Comparison of ENCODE assay signal across 18 mouse cellular contexts in the genomic region with DNA sequence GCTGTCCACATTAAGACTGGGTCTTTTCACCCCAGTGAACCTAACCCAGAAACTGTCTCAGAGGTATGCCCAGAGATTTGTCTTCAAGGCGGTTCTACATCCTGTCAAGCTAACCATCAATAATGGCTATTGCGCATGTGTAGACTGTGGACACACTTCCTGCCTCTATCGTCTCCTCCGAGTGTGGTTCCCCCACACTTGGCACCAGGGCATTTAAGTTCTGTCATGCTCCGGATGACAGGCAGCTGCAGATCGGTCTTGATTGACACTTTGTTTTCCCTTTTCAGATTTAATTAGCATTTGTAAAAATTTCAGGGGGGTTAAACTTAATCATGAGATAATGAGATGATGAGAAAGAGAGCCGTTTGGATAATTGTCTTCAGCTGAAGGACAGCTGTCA. TPM values are rescaled to one million over a fixed set of nuclear protein-coding genes. Genes with fewer than 3 reads are reported as not detected.
DNase-seq lines count a peak whose midpoint lies in the region; ATAC-seq and TF ChIP-seq lines count a peak whose summit lies in the region.
"Had no signal": no experiment of that assay in that cellular context is flagged by ENCODE, and none has a peak within 500 bp of the region (broad histone marks: within the 10 kb centered on the region; RNA-seq: fewer than 3 reads in every experiment).

No protein-coding gene starts in this region.

- TF ChIP-seq CTCF in lung, postnatal 0 days (IDR thresholded peaks at IDR 0.05) = no peak
- no peak for TF ChIP-seq CTCF in liver, postnatal 0 days (IDR thresholded peaks at IDR 0.05; ENCODE audit: low read depth)

- no peak overlapping the region for H3K9ac ChIP-seq in forebrain, embryonic 13.5 days
- H3K9ac ChIP-seq in forebrain, embryonic 12.5 days = no peak overlapping the region
- H3K9ac ChIP-seq in lung, postnatal 0 days (replicated peaks; ENCODE audit: low read depth) = no peak overlapping the region
- H3K9ac ChIP-seq in liver, postnatal 0 days (replicated peaks) = no peak overlapping the region
- H3K9ac ChIP-seq: hindbrain, embryonic 15.5 days; limb, embryonic 12.5 days; liver, embryonic 15.5 days had no signal

- WGBS in forebrain, embryonic 13.5 days = 61% methylated on average over 7 of the region's 7 CpGs
- WGBS in forebrain, embryonic 12.5 days = 68% methylated on average over 7 of the region's 7 CpGs
- WGBS in lung, postnatal 0 days = 63% methylated on average over 7 of the region's 7 CpGs
- 71% methylated on average over 7 of the region's 7 CpGs for WGBS in liver, postnatal 0 days (ENCODE audit: insufficient replicate concordance)

- DNase-seq in lung, postnatal 36 days = peak; percentile 35
- DNase-seq in lung, postnatal 0 days (ENCODE audit: low spot score) = no peak
- peak; percentile 52 to 58 for DNase-seq in B cell, adult 2 months
- no peak for DNase-seq in liver, postnatal 0 days
- DNase-seq in kidney, adult 11 months = no peak
- no peak for DNase-seq in neural tube, embryonic 10.5 days (ENCODE audit: extremely low spot score, low spot score)
- DNase-seq: cerebellum, adult 8-10 months; gastrocnemius, postnatal 14 days; heart, adult 2 months; heart, postnatal 36 days; midbrain, embryonic 14.5 days; thymus, adult 2 months had no signal

- peaks cover 21% of the 10 kb centered on the region for H3K36me3 ChIP-seq in forebrain, embryonic 13.5 days (ENCODE audit: poor library complexity, severe bottlenecking)
- peaks cover 9% of the 10 kb centered on the region for H3K36me3 ChIP-seq in forebrain, embryonic 12.5 days (replicated peaks)
- H3K36me3 ChIP-seq in lung, postnatal 0 days (ENCODE audit: insufficient read depth, low read length) = no peaks in the 10 kb centered on the region
- H3K36me3 ChIP-seq in liver, postnatal 0 days (replicated peaks; ENCODE audit: insufficient read depth, low read length) = peaks cover 10% of the 10 kb centered on the region; the same call in 1 of the 2 replicates

- 0 out of 2 replicates have a peak, but pooled peaks cover 4% of the 10 kb centered on the region for H3K9me3 ChIP-seq in forebrain, embryonic 13.5 days (replicated peaks)
- H3K9me3 ChIP-seq in forebrain, embryonic 12.5 days = peaks cover 5% of the 10 kb centered on the region; the same call in 1 of the 2 replicates
- peaks cover 4% of the 10 kb centered on the region; the same call in 1 of the 2 replicates for H3K9me3 ChIP-seq in lung, postnatal 0 days (ENCODE audit: low read length)
- H3K9me3 ChIP-seq in liver, postnatal 0 days (ENCODE audit: low read length) = peaks cover 5% of the 10 kb centered on the region; the same call in 1 of the 2 replicates
- H3K9me3 ChIP-seq: liver, embryonic 15.5 days had no signal

- H3K4me1 ChIP-seq in forebrain, embryonic 13.5 days = peaks cover 11% of the 10 kb centered on the region
- 0 out of 2 replicates have a peak, but pooled peaks cover 3% of the 10 kb centered on the region for H3K4me1 ChIP-seq in forebrain, embryonic 12.5 days
- peaks cover 7% of the 10 kb centered on the region; the same call in 1 of the 2 replicates for H3K4me1 ChIP-seq in lung, postnatal 0 days (ENCODE audit: insufficient read depth, low read depth, low read length)
- peaks cover 36% of the 10 kb centered on the region for H3K4me1 ChIP-seq in liver, postnatal 0 days (ENCODE audit: insufficient read depth)

- no peaks in the 10 kb centered on the region for H3K27me3 ChIP-seq in forebrain, embryonic 13.5 days
- H3K27me3 ChIP-seq in forebrain, embryonic 12.5 days = no peaks in the 10 kb centered on the region
- no peaks in the 10 kb centered on the region for H3K27me3 ChIP-seq in lung, postnatal 0 days (replicated peaks; ENCODE audit: insufficient read depth, low read length)
- no peaks in the 10 kb centered on the region for H3K27me3 ChIP-seq in liver, postnatal 0 days (ENCODE audit: insufficient read depth, low read length)
- H3K27me3 ChIP-seq: hindbrain, embryonic 15.5 days; limb, embryonic 12.5 days; liver, embryonic 15.5 days had no signal

- ATAC-seq in forebrain, embryonic 13.5 days = peak; percentile 78; the same call in 1 of the 2 replicates
- ATAC-seq in forebrain, embryonic 12.5 days (ENCODE audit: low FRiP score) = no peak
- no peak for ATAC-seq in lung, postnatal 0 days
- 0 out of 2 replicates have a peak, but pooled peaks have one; percentile 18 for ATAC-seq in liver, postnatal 0 days
- ATAC-seq: intestine, embryonic 16.5 days had no signal

- TF ChIP-seq EP300 in lung, postnatal 0 days (IDR thresholded peaks at IDR 0.05) = no peak
- TF ChIP-seq EP300 in liver, postnatal 0 days (IDR thresholded peaks at IDR 0.05; ENCODE audit: low read depth) = no peak

- no peak overlapping the region for H3K27ac ChIP-seq in forebrain, embryonic 13.5 days
- no peak overlapping the region for H3K27ac ChIP-seq in forebrain, embryonic 12.5 days
- no peak overlapping the region for H3K27ac ChIP-seq in lung, postnatal 0 days (ENCODE audit: low read length)
- H3K27ac ChIP-seq in liver, postnatal 0 days (ENCODE audit: low read depth) = peak overlapping the region; percentile 58
- H3K27ac ChIP-seq: heart, adult 2 months; hindbrain, embryonic 15.5 days; limb, embryonic 12.5 days had no signal

- no peak overlapping the region for H3K4me2 ChIP-seq in forebrain, embryonic 13.5 days
- no peak overlapping the region for H3K4me2 ChIP-seq in forebrain, embryonic 12.5 days
- no peak overlapping the region for H3K4me2 ChIP-seq in lung, postnatal 0 days (replicated peaks; ENCODE audit: low read depth, low read length)
- no peak overlapping the region for H3K4me2 ChIP-seq in liver, postnatal 0 days (ENCODE audit: low read depth, low read length)
- H3K4me2 ChIP-seq: hindbrain, embryonic 15.5 days; limb, embryonic 12.5 days; liver, embryonic 15.5 days had no signal

- H3K4me3 ChIP-seq in forebrain, embryonic 13.5 days = no peak overlapping the region
- no peak overlapping the region for H3K4me3 ChIP-seq in forebrain, embryonic 12.5 days (replicated peaks)
- no peak overlapping the region for H3K4me3 ChIP-seq in lung, postnatal 0 days (ENCODE audit: low read depth, low read length)
- H3K4me3 ChIP-seq in liver, postnatal 0 days (ENCODE audit: low read depth, low read length) = no peak overlapping the region
- H3K4me3 ChIP-seq: heart, adult 2 months; hindbrain, embryonic 15.5 days; limb, embryonic 12.5 days; liver, embryonic 15.5 days had no signal

RNA-seq across cellular contexts. Expression of gene Agpat4, which starts 56.4 kb away (rescaled TPM):
- 46.5 and 47.3 TPM in 2 replicates for polyA plus RNA-seq in forebrain, embryonic 13.5 days (2015; fragmentation: Nextera tagmentation; extraction: Ambion mirVana)
- 40.6 and 40.9 TPM in 2 replicates for polyA plus RNA-seq in forebrain, embryonic 12.5 days (2016; fragmentation: Nextera tagmentation; extraction: Ambion mirVana)
- polyA plus RNA-seq in lung, postnatal 0 days (2015; fragmentation: Nextera tagmentation; extraction: Ambion mirVana) = 58.2 and 66.2 TPM in 2 replicates
- polyA plus RNA-seq in liver, postnatal 0 days (2015; fragmentation: Nextera tagmentation; extraction: Ambion mirVana) = 9.3 and 10.2 TPM in 2 replicates

Comparison
In these comparisons a context has a peak if more than half of its experiments do, and no peak if none do; other contexts are left out.
1. ATAC-seq: peak in forebrain, embryonic 13.5 days (single experiment) and liver, postnatal 0 days (single experiment); none in forebrain, embryonic 12.5 days (single experiment) and lung, postnatal 0 days (single experiment).
2. DNase-seq: peak in lung, postnatal 36 days (single experiment) and B cell, adult 2 months (2 of 2); none in lung, postnatal 0 days (single experiment), liver, postnatal 0 days (single experiment), kidney, adult 11 months (single experiment) and neural tube, embryonic 10.5 days (single experiment).